Mouse (Mus musculus): ENCODE data around the gene Wnt9a.
A peak's percentile ranks its signal among the peaks of the same experiment; 100 is the strongest.
"Not testable (repeated sequence)": the region's sequence is repeated elsewhere in the genome, so short reads cannot be mapped to it uniquely, and the experiment has no call there.

The Wnt9a gene

GRCm38 (mm10) chr11:59306461-59307421 is at the start of gene Wnt9a:
Gene Wnt9a, plus strand, starts transcription at chr11:59306928.
- DNase-seq (ENCODE audit: inconsistent ontology term): peak; percentile 91

GRCm38 (mm10) chr11:59259647-59260046 is 47.1 kb upstream of the Wnt9a start:
- no peak for DNase-seq (ENCODE audit: inconsistent ontology term)

- no peak for DNase-seq (ENCODE audit: inconsistent ontology term)
Measured at GRCm38 (mm10) chr11:59260706-59261493, 45.8 kb upstream of the Wnt9a start.

GRCm38 (mm10) chr11:59262308-59262707 is 44.4 kb upstream of the Wnt9a start:
- DNase-seq (ENCODE audit: inconsistent ontology term): no peak

GRCm38 (mm10) chr11:59263870-59264563 is 42.7 kb upstream of the Wnt9a start:
- DNase-seq (ENCODE audit: inconsistent ontology term): peak; percentile 67

- no peak for DNase-seq (ENCODE audit: inconsistent ontology term)
Measured at GRCm38 (mm10) chr11:59264593-59264992, 42.1 kb upstream of the Wnt9a start.

- DNase-seq (ENCODE audit: inconsistent ontology term): no peak
Measured at GRCm38 (mm10) chr11:59265154-59265813, 41.4 kb upstream of the Wnt9a start.

- DNase-seq (ENCODE audit: inconsistent ontology term): no peak
Measured at GRCm38 (mm10) chr11:59266727-59267126, 40.0 kb upstream of the Wnt9a start.

GRCm38 (mm10) chr11:59274184-59274583 is 32.5 kb upstream of the Wnt9a start:
- DNase-seq (ENCODE audit: inconsistent ontology term): no peak

- no peak for DNase-seq (ENCODE audit: inconsistent ontology term)
Measured at GRCm38 (mm10) chr11:59276877-59277276, 29.9 kb upstream of the Wnt9a start.

GRCm38 (mm10) chr11:59278047-59278446 is 28.7 kb upstream of the Wnt9a start:
- DNase-seq (ENCODE audit: inconsistent ontology term): no peak

- no peak for DNase-seq (ENCODE audit: inconsistent ontology term)
Measured at GRCm38 (mm10) chr11:59282111-59282510, 24.6 kb upstream of the Wnt9a start.

GRCm38 (mm10) chr11:59282933-59283332 is 23.8 kb upstream of the Wnt9a start:
- DNase-seq (ENCODE audit: inconsistent ontology term): peak; percentile 66

- no peak for DNase-seq (ENCODE audit: inconsistent ontology term)
Measured at GRCm38 (mm10) chr11:59284146-59284545, 22.6 kb upstream of the Wnt9a start.

- no peak for DNase-seq (ENCODE audit: inconsistent ontology term)
Measured at GRCm38 (mm10) chr11:59289706-59290105, 17.0 kb upstream of the Wnt9a start.

GRCm38 (mm10) chr11:59290702-59291303 is 15.9 kb upstream of the Wnt9a start, which contains the start of gene Wnt3a:
Gene Wnt3a, minus strand, starts transcription at chr11:59290752.
- no peak for DNase-seq (ENCODE audit: inconsistent ontology term)

GRCm38 (mm10) chr11:59293616-59294015 is 13.1 kb upstream of the Wnt9a start:
- no peak for DNase-seq (ENCODE audit: inconsistent ontology term)

GRCm38 (mm10) chr11:59297941-59298340 is 8.8 kb upstream of the Wnt9a start:
- DNase-seq (ENCODE audit: inconsistent ontology term): peak; percentile 47

- DNase-seq (ENCODE audit: inconsistent ontology term): no peak
Measured at GRCm38 (mm10) chr11:59300185-59300584, 6.5 kb upstream of the Wnt9a start.

GRCm38 (mm10) chr11:59301053-59301452 is 5.7 kb upstream of the Wnt9a start:
- DNase-seq (ENCODE audit: inconsistent ontology term): not testable (repeated sequence)
